Mouse (Mus musculus): Measurements from ENCODE around the gene Nop16. TPM values are rescaled to one million over a fixed set of nuclear protein-coding genes. Genes with fewer than 3 reads are reported as not detected.

Gene Nop16
- polyA plus RNA-seq, 1 experiment, result 51.1 TPM

DNA sequence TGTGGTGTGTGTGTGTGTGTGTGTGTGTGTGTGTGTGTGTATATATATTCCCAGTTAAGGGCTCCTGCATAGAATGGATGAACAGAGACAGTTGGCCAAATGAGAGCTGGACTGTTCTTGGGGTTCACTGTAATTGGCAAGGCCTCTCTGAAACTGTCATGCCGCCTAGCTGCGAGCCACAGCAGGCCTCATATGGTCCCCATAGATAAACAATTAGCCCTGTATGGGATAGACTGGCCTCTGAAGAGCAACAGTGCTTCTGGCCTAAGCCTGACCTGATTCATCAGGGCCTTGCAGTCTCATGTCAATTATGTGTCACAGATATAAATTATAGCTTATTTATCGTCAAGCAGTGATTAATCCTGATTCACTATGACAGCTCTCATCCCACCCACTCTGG is 18.1 kb upstream of the Nop16 start:
- Histone ChIP-seq H3K4me2 (ENCODE audit: low read depth) (no peak overlapping the region), H3ac (ENCODE audit: control insufficient read depth, insufficient read length) (no peak overlapping the region), H3K79me2 (ENCODE audit: control insufficient read depth, insufficient read depth) (no peaks in the 10 kb centered on the region), H3K36me3 (ENCODE audit: control insufficient read depth, insufficient read depth) (no peaks in the 10 kb centered on the region), H3K4me3 (no peak overlapping the region), H3K27me3 (ENCODE audit: control insufficient read depth, insufficient read depth, insufficient read length) (no peaks in the 10 kb centered on the region)
- no peak for TF ChIP-seq MAX (IDR thresholded peaks at IDR 0.05; ENCODE audit: low read depth)
- no peak for TF ChIP-seq USF1 (IDR thresholded peaks at IDR 0.05; ENCODE audit: low read depth)
- TF ChIP-seq E2F4 (IDR thresholded peaks at IDR 0.05; ENCODE audit: insufficient read depth), result no peak
- TF ChIP-seq MYOG (IDR thresholded peaks at IDR 0.05; ENCODE audit: control insufficient read depth in 1 of 3, insufficient read depth in 1 of 3, insufficient read length in 2 of 3, low read depth in 2 of 3), result no peak
- no peak for TF ChIP-seq TCF3 (IDR thresholded peaks at IDR 0.05; ENCODE audit: insufficient read length, low read depth)
- no peak for TF ChIP-seq REST (IDR thresholded peaks at IDR 0.05; ENCODE audit: insufficient read depth, insufficient read length)
- TF ChIP-seq SRF (IDR thresholded peaks at IDR 0.05; ENCODE audit: control insufficient read depth, insufficient read length, low read depth), result no peak
- no peak for TF ChIP-seq POLR2A (IDR thresholded peaks at IDR 0.05; ENCODE audit: insufficient read length, low read depth)
- TF ChIP-seq CEBPB (IDR thresholded peaks at IDR 0.05; ENCODE audit: insufficient read depth, poor library complexity, severe bottlenecking), result no peak
- TF ChIP-seq TCF12 (IDR thresholded peaks at IDR 0.05; ENCODE audit: insufficient read depth, poor library complexity, severe bottlenecking), result no peak
- no peak for TF ChIP-seq MYOD1 (IDR thresholded peaks at IDR 0.05; ENCODE audit: control insufficient read depth in 1 of 3, insufficient read length in 2 of 3, low read depth in 2 of 3)
- no peak for TF ChIP-seq POLR2AphosphoS2 (IDR thresholded peaks at IDR 0.05; ENCODE audit: insufficient read length, low read depth)

DNA sequence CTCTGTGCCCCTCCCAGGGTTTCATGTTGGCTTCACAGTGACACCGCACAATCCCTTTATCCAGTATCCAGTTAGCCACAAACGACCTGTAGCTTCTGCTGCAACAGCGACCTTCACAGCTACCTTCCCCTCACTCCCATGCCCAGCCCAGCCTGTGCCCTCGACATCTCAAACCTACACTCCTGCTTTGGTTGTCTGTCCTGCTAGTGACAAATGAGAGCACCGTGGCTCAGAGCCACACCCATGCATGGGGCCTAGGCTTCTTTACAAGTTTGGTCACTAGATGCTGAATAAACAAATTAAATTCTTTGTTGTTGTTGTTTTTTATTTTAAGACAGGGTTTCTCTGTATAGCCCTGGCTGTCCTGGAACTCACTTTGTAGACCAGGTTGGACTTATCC is 17.3 kb upstream of the Nop16 start:
- no peak overlapping the region for H3K4me3 ChIP-seq
- H3K79me2 ChIP-seq (ENCODE audit: control insufficient read depth, insufficient read depth), result no peaks in the 10 kb centered on the region
- no peaks in the 10 kb centered on the region for H3K27me3 ChIP-seq (ENCODE audit: control insufficient read depth, insufficient read depth, insufficient read length)
- H3K4me2 ChIP-seq (ENCODE audit: low read depth), result no peak overlapping the region
- no peak for TF ChIP-seq MYOD1 (IDR thresholded peaks at IDR 0.05; ENCODE audit: control insufficient read depth in 1 of 3, insufficient read length in 2 of 3, low read depth in 2 of 3)
- TF ChIP-seq USF1 (IDR thresholded peaks at IDR 0.05; ENCODE audit: low read depth), result no peak
- no peak for TF ChIP-seq POLR2AphosphoS2 (IDR thresholded peaks at IDR 0.05; ENCODE audit: insufficient read length, low read depth)
- no peak for TF ChIP-seq TCF12 (IDR thresholded peaks at IDR 0.05; ENCODE audit: insufficient read depth, poor library complexity, severe bottlenecking)
- no peak for TF ChIP-seq POLR2A (IDR thresholded peaks at IDR 0.05; ENCODE audit: insufficient read length, low read depth)
- no peak for TF ChIP-seq REST (IDR thresholded peaks at IDR 0.05; ENCODE audit: insufficient read depth, insufficient read length)
- no peaks in the 10 kb centered on the region for H3K36me3 ChIP-seq (ENCODE audit: control insufficient read depth, insufficient read depth)
- H3ac ChIP-seq (ENCODE audit: control insufficient read depth, insufficient read length), result no peak overlapping the region

DNA sequence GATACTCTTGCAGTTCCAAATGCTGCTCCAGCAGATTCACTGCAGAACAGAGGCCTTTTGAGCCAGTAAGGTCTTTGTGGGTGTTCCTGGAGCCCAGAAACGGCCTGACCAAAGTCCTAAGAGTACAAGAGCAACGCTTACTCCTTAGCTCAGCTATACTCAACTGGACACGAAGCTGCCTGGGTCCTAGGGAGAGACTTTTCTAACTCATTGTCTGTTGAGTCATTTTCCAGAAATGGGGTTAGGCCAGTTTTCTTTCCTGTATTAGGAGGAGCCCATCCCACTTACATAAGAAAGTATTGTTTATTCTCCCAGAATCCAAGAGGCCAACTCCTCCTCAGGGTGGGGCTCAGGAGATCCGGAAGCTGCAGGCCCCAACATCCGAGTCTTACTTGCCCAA is 15.5 kb upstream of the Nop16 start:
- no peaks in the 10 kb centered on the region for H3K36me3 ChIP-seq (ENCODE audit: control insufficient read depth, insufficient read depth)
- no peaks in the 10 kb centered on the region for H3K27me3 ChIP-seq (ENCODE audit: control insufficient read depth, insufficient read depth, insufficient read length)
- no peak overlapping the region for H3ac ChIP-seq (ENCODE audit: control insufficient read depth, insufficient read length)
- H3K4me2 ChIP-seq (ENCODE audit: low read depth), result no peak overlapping the region
- no peaks in the 10 kb centered on the region for H3K79me2 ChIP-seq (ENCODE audit: control insufficient read depth, insufficient read depth)
- no peak overlapping the region for H3K4me3 ChIP-seq
- no peak for TF ChIP-seq MYOD1 (IDR thresholded peaks at IDR 0.05; ENCODE audit: control insufficient read depth in 1 of 3, insufficient read length in 2 of 3, low read depth in 2 of 3)
- TF ChIP-seq REST (IDR thresholded peaks at IDR 0.05; ENCODE audit: insufficient read depth, insufficient read length), result no peak
- no peak for TF ChIP-seq TCF3 (IDR thresholded peaks at IDR 0.05; ENCODE audit: insufficient read length, low read depth)
- TF ChIP-seq CEBPB (IDR thresholded peaks at IDR 0.05; ENCODE audit: insufficient read depth, poor library complexity, severe bottlenecking), result no peak
- TF ChIP-seq E2F4 (IDR thresholded peaks at IDR 0.05; ENCODE audit: insufficient read depth), result no peak
- no peak for TF ChIP-seq MYOG (IDR thresholded peaks at IDR 0.05; ENCODE audit: control insufficient read depth in 1 of 3, insufficient read depth in 1 of 3, insufficient read length in 2 of 3, low read depth in 2 of 3)
- no peak for TF ChIP-seq USF1 (IDR thresholded peaks at IDR 0.05; ENCODE audit: low read depth)
- TF ChIP-seq POLR2A (IDR thresholded peaks at IDR 0.05; ENCODE audit: insufficient read length, low read depth), result no peak

DNA sequence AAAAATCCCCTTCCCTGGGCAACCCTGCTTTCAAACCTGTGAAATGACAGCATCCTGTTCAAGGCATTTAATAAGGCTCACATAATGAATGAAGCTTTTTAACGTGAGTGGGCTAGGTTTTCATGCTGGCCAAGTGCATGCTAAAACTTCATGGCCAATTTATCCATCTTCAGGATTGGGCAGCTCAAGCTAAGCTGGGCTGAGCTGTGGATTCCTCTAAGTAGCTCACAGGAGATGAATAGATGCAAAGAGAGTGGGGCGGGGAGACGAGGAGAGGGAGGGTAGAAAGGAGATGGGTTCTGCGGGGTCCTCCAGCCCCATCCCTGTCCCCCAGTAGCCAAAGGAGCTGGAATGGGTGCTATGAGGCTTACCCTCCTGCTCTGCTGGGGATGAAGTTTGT is 14.3 kb upstream of the Nop16 start:
- Histone ChIP-seq H3K27me3 (ENCODE audit: control insufficient read depth, insufficient read depth, insufficient read length) (no peaks in the 10 kb centered on the region), H3K79me2 (ENCODE audit: control insufficient read depth, insufficient read depth) (no peaks in the 10 kb centered on the region), H3K4me2 (ENCODE audit: low read depth) (no peak overlapping the region), H3ac (ENCODE audit: control insufficient read depth, insufficient read length) (no peak overlapping the region), H3K4me3 (no peak overlapping the region), H3K36me3 (ENCODE audit: control insufficient read depth, insufficient read depth) (no peaks in the 10 kb centered on the region)
- TF ChIP-seq TCF12 (IDR thresholded peaks at IDR 0.05; ENCODE audit: insufficient read depth, poor library complexity, severe bottlenecking) (no peak), TCF3 (IDR thresholded peaks at IDR 0.05; ENCODE audit: insufficient read length, low read depth) (no peak), MYOG (IDR thresholded peaks at IDR 0.05; ENCODE audit: control insufficient read depth in 1 of 3, insufficient read depth in 1 of 3, insufficient read length in 2 of 3, low read depth in 2 of 3) (no peak), MAX (IDR thresholded peaks at IDR 0.05; ENCODE audit: low read depth) (no peak), E2F4 (IDR thresholded peaks at IDR 0.05; ENCODE audit: insufficient read depth) (no peak), USF1 (IDR thresholded peaks at IDR 0.05; ENCODE audit: low read depth) (no peak), POLR2AphosphoS2 (IDR thresholded peaks at IDR 0.05; ENCODE audit: insufficient read length, low read depth) (no peak), SRF (IDR thresholded peaks at IDR 0.05; ENCODE audit: control insufficient read depth, insufficient read length, low read depth) (no peak), MYOD1 (IDR thresholded peaks at IDR 0.05; ENCODE audit: control insufficient read depth in 1 of 3, insufficient read length in 2 of 3, low read depth in 2 of 3) (no peak), REST (IDR thresholded peaks at IDR 0.05; ENCODE audit: insufficient read depth, insufficient read length) (no peak), CEBPB (IDR thresholded peaks at IDR 0.05; ENCODE audit: insufficient read depth, poor library complexity, severe bottlenecking) (no peak), POLR2A (IDR thresholded peaks at IDR 0.05; ENCODE audit: insufficient read length, low read depth) (no peak)

DNA sequence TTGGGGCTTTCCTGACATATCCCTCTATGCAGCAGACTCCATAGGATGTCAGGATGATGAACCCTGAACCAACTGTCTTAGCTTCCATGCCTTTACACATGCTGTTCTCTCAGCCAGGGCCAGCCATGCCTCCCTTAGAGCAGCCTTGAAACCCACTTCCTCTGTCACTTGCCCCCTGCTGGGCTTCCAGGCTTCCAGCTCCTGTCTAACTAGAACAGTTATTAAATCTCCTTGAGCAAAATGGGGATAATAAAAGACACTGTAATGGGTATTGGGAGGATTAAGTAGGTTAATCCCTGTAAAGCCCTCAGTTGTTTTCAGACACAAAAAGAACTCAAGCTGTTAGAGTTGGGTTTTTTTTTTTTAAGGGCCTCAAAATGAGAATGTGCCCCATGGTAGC is 13.6 kb upstream of the Nop16 start:
- TF ChIP-seq USF1 (IDR thresholded peaks at IDR 0.05; ENCODE audit: low read depth), result no peak
- TF ChIP-seq CEBPB (IDR thresholded peaks at IDR 0.05; ENCODE audit: insufficient read depth, poor library complexity, severe bottlenecking), result no peak
- TF ChIP-seq E2F4 (IDR thresholded peaks at IDR 0.05; ENCODE audit: insufficient read depth), result no peak
- no peak overlapping the region for H3K4me3 ChIP-seq
- H3K4me2 ChIP-seq (ENCODE audit: low read depth), result no peak overlapping the region
- no peaks in the 10 kb centered on the region for H3K27me3 ChIP-seq (ENCODE audit: control insufficient read depth, insufficient read depth, insufficient read length)
- H3K36me3 ChIP-seq (ENCODE audit: control insufficient read depth, insufficient read depth), result no peaks in the 10 kb centered on the region
- H3ac ChIP-seq (ENCODE audit: control insufficient read depth, insufficient read length), result no peak overlapping the region
- no peaks in the 10 kb centered on the region for H3K79me2 ChIP-seq (ENCODE audit: control insufficient read depth, insufficient read depth)

All from myocyte (in vitro differentiated cells).